10 mouse cellular contexts compared by ENCODE assay signal in the genomic region with DNA sequence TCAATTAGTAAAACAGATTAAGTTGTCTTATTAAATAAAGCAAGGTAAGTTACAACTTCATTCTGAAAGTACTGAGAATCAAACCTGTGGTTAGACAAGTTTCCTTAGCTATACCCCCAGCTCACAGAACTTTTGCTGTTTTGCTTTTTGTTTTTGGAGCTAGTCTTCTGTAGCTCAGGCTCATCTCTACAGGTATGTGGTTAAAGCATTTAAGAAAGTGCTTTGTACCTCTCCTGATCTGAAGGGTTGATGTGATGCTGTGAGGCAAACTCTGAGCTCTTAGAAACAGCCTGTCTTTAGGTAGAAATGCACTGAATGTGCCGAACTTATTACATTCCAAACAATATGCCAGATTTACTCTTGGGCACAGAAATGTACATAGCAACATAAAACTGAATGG. TPM values are rescaled to one million over a fixed set of nuclear protein-coding genes. Genes with fewer than 3 reads are reported as not detected.
A peak's percentile ranks its signal among the peaks of the same experiment; 100 is the strongest.
DNase-seq lines count a peak whose midpoint lies in the region; ATAC-seq and TF ChIP-seq lines count a peak whose summit lies in the region.
"Had no signal": no experiment of that assay in that cellular context is flagged by ENCODE, and none has a peak within 500 bp of the region (broad histone marks: within the 10 kb centered on the region; RNA-seq: fewer than 3 reads in every experiment).

No protein-coding gene starts in this region.

- H3K36me3 ChIP-seq in forebrain, embryonic 11.5 days (ENCODE audit: control insufficient read depth, insufficient read depth, low read length), result no peaks in the 10 kb centered on the region
- no peaks in the 10 kb centered on the region for H3K36me3 ChIP-seq in forebrain, embryonic 14.5 days (ENCODE audit: control insufficient read depth, insufficient read depth, low read length)
- H3K36me3 ChIP-seq in intestine, embryonic 14.5 days (ENCODE audit: control insufficient read depth, insufficient read depth, low read length), result 0 out of 2 replicates have a peak, but pooled peaks cover 3% of the 10 kb centered on the region
- H3K36me3 ChIP-seq in neural tube, embryonic 13.5 days, result peaks cover 6% of the 10 kb centered on the region; the same call in 1 of the 2 replicates

- no peak overlapping the region for H3K27ac ChIP-seq in forebrain, embryonic 11.5 days (ENCODE audit: low read depth, low read length)
- H3K27ac ChIP-seq in forebrain, embryonic 14.5 days (ENCODE audit: low read depth, low read length), result no peak overlapping the region
- no peak overlapping the region for H3K27ac ChIP-seq in left cerebral cortex, adult 2 months
- H3K27ac ChIP-seq in intestine, embryonic 14.5 days (ENCODE audit: low read depth), result no peak overlapping the region
- H3K27ac ChIP-seq in neural tube, embryonic 13.5 days (replicated peaks), result no peak overlapping the region
- H3K27ac ChIP-seq: embryonic facial prominence, embryonic 15.5 days had no signal

- no peak overlapping the region for H3K4me2 ChIP-seq in forebrain, embryonic 11.5 days (ENCODE audit: low read depth, low read length, severe bottlenecking)
- no peak overlapping the region for H3K4me2 ChIP-seq in forebrain, embryonic 14.5 days (ENCODE audit: low read length)
- peak overlapping the region; percentile 79; the same call in 1 of the 2 replicates for H3K4me2 ChIP-seq in intestine, embryonic 14.5 days (ENCODE audit: low read length)
- peak overlapping the region; percentile 90; the same call in 1 of the 2 replicates for H3K4me2 ChIP-seq in neural tube, embryonic 13.5 days

- no peak for DNase-seq in forebrain, embryonic 11.5 days (ENCODE audit: low spot score)
- DNase-seq in forebrain, embryonic 14.5 days (ENCODE audit: low spot score), result no peak
- DNase-seq in left cerebral cortex, adult 2 months (ENCODE audit: extremely low spot score in 1 of 2, low spot score in 2 of 2), result no peak
- no peak for DNase-seq in left cerebral cortex, adult 9 months (ENCODE audit: low spot score in 2 of 2)
- no peak for DNase-seq in intestine, embryonic 14.5 days (ENCODE audit: low spot score)
- no peak for DNase-seq in gastrocnemius, postnatal 10 days
- no peak for DNase-seq in embryo, embryonic 11 days
- DNase-seq: lung, postnatal 14 days had no signal

- no peaks in the 10 kb centered on the region for H3K27me3 ChIP-seq in forebrain, embryonic 11.5 days (ENCODE audit: control insufficient read depth, insufficient read depth, low read length)
- no peaks in the 10 kb centered on the region for H3K27me3 ChIP-seq in forebrain, embryonic 14.5 days (replicated peaks; ENCODE audit: control insufficient read depth, insufficient read depth, low read length)
- no peaks in the 10 kb centered on the region for H3K27me3 ChIP-seq in intestine, embryonic 14.5 days (replicated peaks; ENCODE audit: control insufficient read depth, insufficient read depth, low read length)
- H3K27me3 ChIP-seq in neural tube, embryonic 13.5 days, result no peaks in the 10 kb centered on the region
- H3K27me3 ChIP-seq: embryonic facial prominence, embryonic 15.5 days had no signal

- peaks cover 12% of the 10 kb centered on the region; the same call in 1 of the 2 replicates for H3K4me1 ChIP-seq in forebrain, embryonic 11.5 days (replicated peaks; ENCODE audit: control insufficient read depth, insufficient read depth, low read length)
- H3K4me1 ChIP-seq in forebrain, embryonic 14.5 days (ENCODE audit: control insufficient read depth, insufficient read depth, low read length), result peaks cover 10% of the 10 kb centered on the region; the same call in 1 of the 2 replicates
- peaks cover 16% of the 10 kb centered on the region; the same call in 1 of the 2 replicates for H3K4me1 ChIP-seq in intestine, embryonic 14.5 days (replicated peaks; ENCODE audit: control insufficient read depth, insufficient read depth, low read length)
- H3K4me1 ChIP-seq in neural tube, embryonic 13.5 days (replicated peaks), result peaks cover 41% of the 10 kb centered on the region

- H3K9me3 ChIP-seq in forebrain, embryonic 11.5 days (ENCODE audit: control insufficient read depth, low read length), result no peaks in the 10 kb centered on the region
- no peaks in the 10 kb centered on the region for H3K9me3 ChIP-seq in forebrain, embryonic 14.5 days (replicated peaks; ENCODE audit: control insufficient read depth, low read length)
- H3K9me3 ChIP-seq in intestine, embryonic 14.5 days (ENCODE audit: control insufficient read depth, low read length), result no peaks in the 10 kb centered on the region
- H3K9me3 ChIP-seq in neural tube, embryonic 13.5 days, result no peaks in the 10 kb centered on the region
- H3K9me3 ChIP-seq: embryonic facial prominence, embryonic 15.5 days had no signal

- 89% methylated on average over 1 of the region's 1 CpGs for WGBS in forebrain, embryonic 11.5 days
- WGBS in forebrain, embryonic 14.5 days, result 76% methylated on average over 1 of the region's 1 CpGs
- WGBS in intestine, embryonic 14.5 days, result 69% methylated on average over 1 of the region's 1 CpGs
- 73% methylated on average over 1 of the region's 1 CpGs for WGBS in neural tube, embryonic 13.5 days

- no peak for ATAC-seq in forebrain, embryonic 11.5 days (replicated peaks; ENCODE audit: low FRiP score)
- no peak for ATAC-seq in forebrain, embryonic 14.5 days
- no peak for ATAC-seq in intestine, embryonic 14.5 days (replicated peaks; ENCODE audit: low FRiP score, low TSS enrichment, low read depth)
- no peak for ATAC-seq in neural tube, embryonic 13.5 days (ENCODE audit: low read depth)

- TF ChIP-seq CTCF in left cerebral cortex, adult 2 months (IDR thresholded peaks at IDR 0.05), result no peak

- intact Hi-C loops in left cerebral cortex, adult 2 months (cut with DNase I), result loop anchor here (5.0 kb wide), 1 partner anchor 104 kb away; no protein-coding TSS in a partner anchor

- H3K4me3 ChIP-seq in forebrain, embryonic 11.5 days (ENCODE audit: low read depth, low read length), result no peak overlapping the region
- H3K4me3 ChIP-seq in forebrain, embryonic 14.5 days (ENCODE audit: low read depth, low read length), result no peak overlapping the region
- peak overlapping the region; percentile 90 for H3K4me3 ChIP-seq in left cerebral cortex, adult 2 months
- peak overlapping the region; percentile 71; the same call in 1 of the 2 replicates for H3K4me3 ChIP-seq in intestine, embryonic 14.5 days (ENCODE audit: low read depth, low read length)
- H3K4me3 ChIP-seq in neural tube, embryonic 13.5 days, result no peak overlapping the region

- H3K9ac ChIP-seq in forebrain, embryonic 11.5 days (ENCODE audit: low read length), result 0 out of 2 replicates have a peak overlapping the region, but pooled peaks have one; percentile 6
- H3K9ac ChIP-seq in forebrain, embryonic 14.5 days (ENCODE audit: low read length), result no peak overlapping the region
- H3K9ac ChIP-seq in intestine, embryonic 14.5 days (ENCODE audit: low read length), result 0 out of 2 replicates have a peak overlapping the region, but pooled peaks have one; percentile 7
- H3K9ac ChIP-seq in neural tube, embryonic 13.5 days, result no peak overlapping the region

RNA-seq across cellular contexts. Expression of a gene that starts 1.9 kb away (rescaled TPM):
- polyA plus RNA-seq in forebrain, embryonic 11.5 days (2014; fragmentation: Nextera tagmentation; extraction: Ambion mirVana), result 28.5 and 33.4 TPM in 2 replicates
- 11.7 and 16.3 TPM in 2 replicates for polyA plus RNA-seq in forebrain, embryonic 14.5 days (2014; fragmentation: Nextera tagmentation; extraction: Ambion mirVana)
- 10 to 100 TPM; 27.1 to 30.3 TPM for total RNA-seq in left cerebral cortex, adult 2 months (2021)
- polyA plus RNA-seq in intestine, embryonic 14.5 days (2014; fragmentation: Nextera tagmentation; extraction: Ambion mirVana), result 31.9 and 32.9 TPM in 2 replicates
- polyA plus RNA-seq in neural tube, embryonic 13.5 days (2015; fragmentation: Nextera tagmentation; extraction: Ambion mirVana), result 17.3 TPM in 2 replicates
- 10 to 100 TPM; 11.4 to 16.1 TPM for total RNA-seq in gastrocnemius, postnatal 10 days (2021)

Comparison
In these comparisons a context has a peak if more than half of its experiments do, and no peak if none do; other contexts are left out.
1. H3K9ac ChIP-seq: peak in forebrain, embryonic 11.5 days (single experiment) and intestine, embryonic 14.5 days (single experiment); none in forebrain, embryonic 14.5 days (single experiment) and neural tube, embryonic 13.5 days (single experiment).
2. H3K4me2 ChIP-seq: peak in intestine, embryonic 14.5 days (single experiment) and neural tube, embryonic 13.5 days (single experiment); none in forebrain, embryonic 11.5 days (single experiment) and forebrain, embryonic 14.5 days (single experiment).
3. H3K4me3 ChIP-seq: peak in left cerebral cortex, adult 2 months (single experiment) and intestine, embryonic 14.5 days (single experiment); none in forebrain, embryonic 11.5 days (single experiment), forebrain, embryonic 14.5 days (single experiment) and neural tube, embryonic 13.5 days (single experiment).